Mouse (Mus musculus) heart, postnatal 14 days (tissue): Measurements from ENCODE around the gene Tpsab1. TPM values are rescaled to one million over a fixed set of nuclear protein-coding genes. Genes with fewer than 3 reads are reported as not detected.

ENCODE experiments used
- DNase-seq, 2 experiments: peaks; one replicate each; pipeline ENCODE4 v3.0.0; 2021 to 2022
- intact Hi-C: fragments of 180-260 bp; cut with DNase I; formaldehyde crosslinking; loops from one replicate; pipeline ENCODE4 v1.15.1; 2025
- long read RNA-seq, 2 experiments: library from polyadenylated mRNA; stranded (forward); transcript quantifications; one replicate each; pipeline ENCODE4 v2.0.0; 2021
- total RNA-seq, 2 experiments: library from RNA; stranded (reverse); gene quantifications; 2 replicates each; pipeline ENCODE4 v1.2.3; 2021

Gene Tpsab1
- 1 to 10 TPM; 2.3 to 2.6 TPM for total RNA-seq
- long read RNA-seq, experiment 1, transcript Tpsab1-202 (5 exons, 1,156 nt), result major isoform, 9 of 10 reads
- long read RNA-seq, experiment 1, partial matches to known transcripts, result 1 of 10 reads
- long read RNA-seq, experiment 1, other reads (novel, unspliced or antisense), result 0 of 10 reads
- long read RNA-seq, experiment 2, partial matches to known transcripts, result 0 of 3 reads
- long read RNA-seq, experiment 2, other reads (novel, unspliced or antisense), result 0 of 3 reads

GRCm38 (mm10) chr17:25345462-25345861, at the start of gene Tpsab1:
Gene Tpsab1 (minus strand): TSS chr17:25345562.
- intact Hi-C loops, result no loop called here
- no peak for DNase-seq

DNA sequence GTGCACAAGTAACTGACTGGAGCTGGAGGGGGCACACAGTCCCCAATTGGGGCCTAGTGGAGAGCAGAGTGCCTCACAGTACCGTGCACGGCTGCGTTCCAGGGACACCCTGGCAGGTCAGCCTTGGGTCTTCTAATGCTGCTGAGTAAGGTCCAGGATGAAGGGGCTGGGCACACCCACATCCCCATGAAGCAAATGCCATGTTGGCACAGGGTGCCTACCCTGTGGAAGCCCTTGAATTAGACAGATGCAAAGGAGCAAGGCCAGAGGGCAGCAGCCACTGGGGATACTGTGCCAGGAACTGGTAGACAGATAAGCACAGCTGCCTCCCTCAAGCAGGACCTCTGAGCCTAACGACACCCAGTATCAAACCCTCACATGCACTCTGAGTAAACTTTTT, 49.2 kb upstream of the Tpsab1 start:
- intact Hi-C loops, result no loop called here
- no peak for DNase-seq

DNA sequence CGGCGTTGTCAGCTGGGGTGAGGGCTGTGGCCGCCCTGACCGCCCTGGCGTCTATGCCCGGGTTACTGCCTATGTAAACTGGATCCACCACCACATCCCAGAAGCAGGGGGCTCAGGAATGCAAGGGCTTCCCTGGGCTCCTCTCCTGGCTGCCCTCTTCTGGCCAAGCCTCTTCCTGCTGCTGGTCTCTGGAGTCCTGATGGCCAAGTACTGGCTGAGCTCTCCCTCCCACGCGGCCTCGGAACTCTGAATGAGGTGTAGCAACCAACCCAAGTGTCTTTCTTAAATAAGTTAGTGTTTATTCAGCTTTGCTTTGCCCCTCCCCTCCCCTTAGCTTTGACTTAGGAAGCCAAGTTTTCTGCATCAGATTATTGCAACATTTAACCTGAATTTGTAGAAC, 28.6 kb upstream of the Tpsab1 start:
- intact Hi-C loops, result no loop called here
- DNase-seq, result peak in 1 of 2 experiments; percentile 21

DNA sequence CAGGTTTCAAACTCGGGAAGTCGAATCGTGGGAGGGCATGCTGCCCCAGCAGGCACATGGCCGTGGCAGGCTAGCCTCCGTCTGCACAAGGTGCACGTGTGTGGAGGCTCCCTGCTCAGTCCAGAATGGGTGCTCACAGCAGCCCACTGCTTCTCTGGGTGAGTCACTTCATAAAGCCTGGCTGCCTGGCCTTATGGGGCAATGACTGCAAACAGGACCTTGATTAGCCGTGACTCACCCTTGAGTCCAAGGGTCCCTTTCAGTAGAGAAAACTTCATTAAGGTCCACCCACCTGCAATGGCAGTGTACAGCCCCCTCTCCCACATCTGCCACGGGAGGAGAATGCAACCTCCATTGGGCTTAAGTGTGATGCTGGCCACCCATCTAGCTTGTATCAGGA, 27.1 kb upstream of the Tpsab1 start:
- intact Hi-C loops, result no loop called here
- no peak for DNase-seq

DNA sequence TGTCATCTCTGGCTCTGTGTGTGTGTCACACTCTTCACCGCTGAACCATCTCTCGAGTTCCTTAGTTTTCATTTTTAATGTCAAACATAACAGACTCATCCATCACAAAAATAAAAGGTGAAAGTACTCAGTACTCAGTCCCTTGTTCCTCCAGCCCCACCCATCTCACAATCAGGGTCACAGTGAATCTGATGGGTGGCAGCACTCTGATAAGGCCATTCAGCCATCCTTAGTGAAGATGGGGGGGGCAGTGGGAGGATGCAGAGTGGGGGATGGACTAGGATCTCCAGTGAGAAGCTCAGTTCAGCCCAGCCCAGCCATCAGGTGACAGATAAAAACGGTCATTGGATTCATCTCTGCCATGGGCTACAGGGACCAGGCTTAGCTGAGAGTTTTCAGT, 23.6 kb upstream of the Tpsab1 start, which contains the start of gene Tpsg1:
Gene Tpsg1 (plus strand): TSS at position 301 of the 400 bp plus-strand sequence.
- DNase-seq, result no peak
- intact Hi-C loops, result no loop called here

- DNase-seq, result no peak
- intact Hi-C loops, result no loop called here
These were observed 20.6 kb upstream of the Tpsab1 start, which contains the start of gene Tpsb2 for GRCm38 (mm10) chr17:25366005-25366404. Gene Tpsb2 (plus strand): TSS chr17:25366305.

- intact Hi-C loops, result loop anchor here (1.0 kb wide), 1 partner anchor 29 kb away; no protein-coding TSS in a partner anchor
- peak; percentile 44 to 60 for DNase-seq
These were observed 18.4 kb upstream of the Tpsab1 start for GRCm38 (mm10) chr17:25363726-25364125.

- DNase-seq, result no peak
- intact Hi-C loops, result no loop called here
These were observed 15.9 kb upstream of the Tpsab1 start for GRCm38 (mm10) chr17:25361291-25361690.

DNA sequence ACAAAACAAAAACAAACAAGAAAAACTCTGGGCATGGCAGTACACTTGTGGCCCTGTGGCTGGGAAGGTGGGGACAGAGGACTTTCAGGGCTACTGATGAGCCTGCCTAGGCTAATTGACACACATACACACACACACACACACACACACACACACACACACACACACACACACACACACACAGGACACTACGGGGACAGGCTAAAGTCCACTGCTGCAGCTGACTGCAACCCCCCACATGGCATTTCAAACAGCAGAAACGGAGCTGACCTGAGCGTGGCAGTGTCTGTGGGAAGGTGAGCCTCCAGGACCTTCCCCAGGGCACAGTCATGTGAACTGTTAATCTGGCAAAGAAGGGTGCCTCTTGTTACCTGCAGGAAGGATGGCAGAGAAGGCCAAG, 3.9 kb downstream of the Tpsab1 start:
- DNase-seq, result no peak
- intact Hi-C loops, result no loop called here

GRCm38 (mm10) chr17:25340003-25340402, 5.4 kb downstream of the Tpsab1 start:
- intact Hi-C loops, result no loop called here

GRCm38 (mm10) chr17:25338218-25338617, 7.1 kb downstream of the Tpsab1 start:
- intact Hi-C loops, result no loop called here
- no peak for DNase-seq

More at GRCm38 (mm10) chr17:25340003-25340402, 5.4 kb downstream of the Tpsab1 start:
- no peak for DNase-seq

GRCm38 (mm10) chr17:25333943-25334342, 11.4 kb downstream of the Tpsab1 start:
- peak; percentile 46 to 70 for DNase-seq
- intact Hi-C loops, result loop anchor here (1.0 to 2.0 kb wide), 2 partner anchors 29 to 137 kb away; no protein-coding TSS in a partner anchor

DNA sequence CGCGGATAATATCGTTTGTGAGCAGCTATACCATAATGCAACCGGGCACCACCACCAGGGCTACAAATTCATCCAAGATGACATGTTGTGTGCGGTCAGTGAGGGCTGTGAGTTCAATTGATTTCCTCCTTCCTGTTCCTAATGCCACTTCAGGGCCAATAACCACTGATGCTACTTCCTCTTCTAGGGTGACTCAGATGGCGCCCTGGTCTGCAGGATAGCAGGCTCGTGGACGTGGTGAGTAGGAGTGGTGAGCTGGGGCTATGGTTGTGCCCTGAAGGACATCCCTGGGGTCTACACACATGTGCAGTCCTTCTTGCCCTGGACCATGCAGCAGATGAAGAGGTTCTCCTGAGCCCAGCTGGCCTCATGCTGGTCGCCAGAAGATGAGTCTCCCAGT, 13.0 kb downstream of the Tpsab1 start:
- no peak for DNase-seq
- intact Hi-C loops, result no loop called here

GRCm38 (mm10) chr17:25322930-25323329, 22.4 kb downstream of the Tpsab1 start:
- intact Hi-C loops, result no loop called here
- no peak for DNase-seq

GRCm38 (mm10) chr17:25320819-25321218, 24.5 kb downstream of the Tpsab1 start:
- no peak for DNase-seq
- intact Hi-C loops, result no loop called here

- DNase-seq, result no peak
These were observed 27.0 kb downstream of the Tpsab1 start, which contains the start of gene Prss29 for GRCm38 (mm10) chr17:25318354-25318753. Gene Prss29 (plus strand): TSS chr17:25318654.

GRCm38 (mm10) chr17:25308346-25308745, 37.0 kb downstream of the Tpsab1 start, which contains the start of gene Prss28:
Gene Prss28 (plus strand): TSS chr17:25308646.
- no peak for DNase-seq
- intact Hi-C loops, result no loop called here

More at GRCm38 (mm10) chr17:25318354-25318753, 27.0 kb downstream of the Tpsab1 start, which contains the start of gene Prss29:
- intact Hi-C loops, result no loop called here

- DNase-seq, result no peak
- intact Hi-C loops, result no loop called here
These were observed 47.3 kb downstream of the Tpsab1 start, which contains the start of gene Prss34 for GRCm38 (mm10) chr17:25298094-25298493. Gene Prss34 (plus strand): TSS chr17:25298394.

DNA sequence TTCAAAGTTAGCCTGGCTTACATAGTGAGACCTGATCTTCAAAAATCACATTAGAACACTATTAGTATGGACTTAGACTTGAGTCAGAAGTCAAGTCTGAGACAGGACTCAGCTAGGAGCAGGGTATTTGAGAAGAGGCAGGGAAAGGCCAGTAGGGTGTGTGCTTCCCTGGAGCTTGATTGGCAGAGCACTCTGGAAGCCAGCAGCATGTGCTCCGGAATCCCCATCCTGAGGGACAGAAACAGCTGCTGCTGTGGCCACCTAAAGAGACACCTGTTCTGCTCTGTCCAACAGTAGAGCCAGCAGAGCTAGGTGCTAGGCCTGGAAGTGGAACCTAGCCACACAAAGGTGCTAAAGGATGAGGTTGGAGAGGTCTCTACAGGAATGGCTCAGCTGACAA, 51.3 kb downstream of the Tpsab1 start:
- intact Hi-C loops, result no loop called here
- DNase-seq, result no peak

- no peak for DNase-seq
- intact Hi-C loops, result no loop called here
These were observed 51.9 kb downstream of the Tpsab1 start for GRCm38 (mm10) chr17:25293495-25293894.
